Mouse (Mus musculus) neural tube, embryonic 14.5 days (tissue): Measurements from ENCODE around the gene Tspan9. TPM values are rescaled to one million over a fixed set of nuclear protein-coding genes. Genes with fewer than 3 reads are reported as not detected.

Source experiments
- ATAC-seq: fragments of 200-750 bp; cut with Nextera tagmentation; 2 replicates; pipeline ENCODE4 v1.8.0; 2017; ENCODE audit warnings: low read depth, mild to moderate bottlenecking, moderate TSS enrichment, moderate library complexity
- H3K27ac ChIP-seq: fragments of 300-500 bp; sonication (generic); 2 replicates; pipeline ENCODE4 v1.5.1; 2014; ENCODE audit warnings: low read depth, mild to moderate bottlenecking, control low read depth, low read length, moderate library complexity, mixed read lengths
- H3K27me3 ChIP-seq: fragments of 300-500 bp; sonication (generic); 2 replicates; pipeline ENCODE4 v1.6.1; 2014; ENCODE audit warnings: low read length; ENCODE audit not compliant: control insufficient read depth, insufficient read depth
- H3K36me3 ChIP-seq: fragments of 300-500 bp; sonication (generic); 2 replicates; pipeline ENCODE4 v1.6.1; 2014; ENCODE audit warnings: low read length, mixed read lengths; ENCODE audit not compliant: control insufficient read depth, insufficient read depth
- H3K4me1 ChIP-seq: fragments of 300-500 bp; sonication (generic); 2 replicates; pipeline ENCODE4 v1.6.1; 2014; ENCODE audit warnings: low read length; ENCODE audit not compliant: control insufficient read depth, insufficient read depth
- H3K4me2 ChIP-seq: fragments of 300-500 bp; sonication (generic); 2 replicates; pipeline ENCODE4 v1.6.1; 2014; ENCODE audit warnings: mild to moderate bottlenecking, low read depth, low read length, control low read depth
- H3K4me3 ChIP-seq: fragments of 300-500 bp; sonication (generic); 2 replicates; pipeline ENCODE4 v1.5.1; 2014; ENCODE audit warnings: low read depth, low read length, control low read depth, mixed read lengths
- H3K9ac ChIP-seq: fragments of 300-500 bp; sonication (generic); replicated peaks from 2 replicates; pipeline ENCODE4 v1.6.1; 2014; ENCODE audit warnings: low read depth, mild to moderate bottlenecking, control low read depth, low read length, mixed read lengths
- H3K9me3 ChIP-seq: fragments of 300-500 bp; sonication (generic); 2 replicates; pipeline ENCODE4 v1.6.1; 2016; ENCODE audit warnings: low read length; ENCODE audit not compliant: control insufficient read depth
- WGBS: fragments of 180-500 bp; shearing (Covaris S2); extraction: QIAGEN DNeasy Blood & Tissue Kit; methylation state at CpG from one replicate; pipeline ENCODE4 v1.1.7; 2014; 5-methylcytosine and 5-hydroxymethylcytosine counted together
- polyA plus RNA-seq: library from polyadenylated mRNA; unstranded; fragments of >200 nt; fragmentation: Nextera tagmentation; extraction: Ambion mirVana; gene quantifications from 2 replicates; pipeline ENCODE4 v1.2.1, GENCODE M21; 2014

The Tspan9 gene
- polyA plus RNA-seq, 1 experiment from 2014 or later = 32.1 TPM

DNA sequence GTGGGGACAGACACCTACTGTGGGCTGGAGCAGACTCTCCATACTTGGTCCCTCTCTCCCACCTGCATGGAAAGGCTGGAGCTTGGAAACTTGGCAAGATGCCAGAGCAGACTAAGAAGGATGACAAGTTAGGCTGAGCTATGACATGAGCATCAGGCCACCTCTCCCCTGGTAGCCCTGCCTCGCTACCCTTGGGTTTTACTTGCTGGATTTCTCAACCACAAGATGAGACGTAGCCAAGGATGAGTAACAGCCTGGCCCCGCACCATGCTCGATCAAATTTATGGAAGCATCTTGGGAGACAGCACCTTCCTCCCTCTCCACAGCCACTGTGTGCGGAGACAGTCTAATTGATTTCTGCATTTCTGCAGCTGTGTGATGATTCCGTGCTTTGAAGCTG, 28.3 kb downstream of the Tspan9 start:
- Histone ChIP-seq H3K9me3 (no peaks in the 10 kb centered on the region), H3K9ac (no peak overlapping the region), H3K4me1 (peaks cover 12% of the 10 kb centered on the region; the same call in 1 of the 2 replicates), H3K4me2 (no peak overlapping the region), H3K36me3 (no peaks in the 10 kb centered on the region), H3K4me3 (no peak overlapping the region), H3K27ac (no peak overlapping the region), H3K27me3 (no peaks in the 10 kb centered on the region)
- 58% methylated on average over 6 of the region's 6 CpGs for WGBS
- no peak for ATAC-seq

GRCm38 (mm10) chr6:128112605-128113004, 30.8 kb downstream of the Tspan9 start:
- Histone ChIP-seq H3K9me3 (no peaks in the 10 kb centered on the region), H3K27ac (no peak overlapping the region), H3K4me3 (no peak overlapping the region), H3K9ac (no peak overlapping the region), H3K4me1 (peaks cover 12% of the 10 kb centered on the region; the same call in 1 of the 2 replicates), H3K36me3 (no peaks in the 10 kb centered on the region), H3K4me2 (no peak overlapping the region), H3K27me3 (no peaks in the 10 kb centered on the region)
- WGBS = 7% methylated on average over 2 of the region's 3 CpGs
- no peak for ATAC-seq

DNA sequence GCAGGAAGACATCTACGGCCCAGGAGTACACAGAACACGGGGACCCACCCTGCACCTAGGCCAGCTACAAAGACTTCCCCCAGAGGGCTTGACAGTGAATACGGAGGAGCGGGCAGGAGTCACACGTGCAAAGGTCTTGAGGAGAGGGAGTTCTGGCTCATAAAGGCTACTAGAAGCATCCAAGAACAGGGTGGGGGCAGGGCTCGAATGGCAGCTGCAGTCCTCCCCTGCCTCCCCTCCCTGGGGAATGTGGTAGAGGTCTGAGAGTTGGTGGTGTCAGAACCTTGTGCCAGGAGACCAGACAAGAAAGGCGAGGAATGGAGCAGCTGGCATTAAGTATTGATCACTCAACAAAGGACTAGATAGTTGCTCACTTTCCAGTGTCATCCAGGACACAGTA, 31.6 kb downstream of the Tspan9 start:
- no peak overlapping the region for H3K9ac ChIP-seq
- ATAC-seq = no peak

DNA sequence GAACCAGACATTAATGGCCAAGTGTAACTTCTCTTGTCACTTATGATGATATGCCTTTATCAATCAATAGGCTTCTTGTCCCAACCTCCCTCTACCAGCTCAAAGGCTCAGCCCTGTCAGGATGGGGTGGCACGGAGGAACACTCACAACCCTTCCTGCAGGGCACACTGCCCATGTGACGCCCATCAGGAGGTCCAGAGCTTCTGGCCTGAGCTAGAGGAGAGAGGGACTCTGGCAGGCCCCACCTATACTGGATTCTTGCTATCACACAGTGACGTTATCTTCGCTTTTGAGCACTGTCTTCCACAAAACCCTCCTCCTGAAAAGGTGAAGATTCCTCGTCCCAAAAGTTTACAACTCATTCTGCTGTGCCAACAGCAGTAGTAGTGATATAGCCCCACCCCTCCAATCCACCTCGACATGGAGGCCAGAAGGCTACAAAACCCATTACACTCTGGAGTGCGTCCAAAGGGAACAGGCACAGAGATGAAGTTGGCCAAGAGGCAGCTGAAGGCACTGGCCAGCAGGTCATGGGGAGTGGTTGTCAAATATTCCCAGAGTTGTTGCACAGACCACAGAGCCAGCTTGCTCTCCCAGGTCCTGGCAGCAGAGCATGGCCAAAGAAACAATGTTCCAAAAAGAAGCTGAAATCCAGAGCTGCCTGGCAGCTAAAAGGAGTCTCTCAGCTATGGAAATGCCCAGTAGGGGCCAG, 34.9 kb downstream of the Tspan9 start:
- Histone ChIP-seq H3K27me3 (no peaks in the 10 kb centered on the region), H3K9ac (no peak overlapping the region), H3K9me3 (no peaks in the 10 kb centered on the region), H3K36me3 (no peaks in the 10 kb centered on the region), H3K4me1 (peaks cover 18% of the 10 kb centered on the region), H3K4me2 (no peak overlapping the region), H3K4me3 (no peak overlapping the region), H3K27ac (no peak overlapping the region)
- ATAC-seq = no peak
- WGBS = 81% methylated on average over 7 of the region's 7 CpGs

More for the DNA sequence above, 31.6 kb downstream of the Tspan9 start:
- H3K4me3 ChIP-seq = no peak overlapping the region
- 63% methylated on average over 7 of the region's 7 CpGs for WGBS
- H3K27ac ChIP-seq = no peak overlapping the region
- H3K4me1 ChIP-seq = peaks cover 12% of the 10 kb centered on the region; the same call in 1 of the 2 replicates
- no peaks in the 10 kb centered on the region for H3K36me3 ChIP-seq
- no peaks in the 10 kb centered on the region for H3K27me3 ChIP-seq
- H3K4me2 ChIP-seq = no peak overlapping the region
- no peaks in the 10 kb centered on the region for H3K9me3 ChIP-seq

DNA sequence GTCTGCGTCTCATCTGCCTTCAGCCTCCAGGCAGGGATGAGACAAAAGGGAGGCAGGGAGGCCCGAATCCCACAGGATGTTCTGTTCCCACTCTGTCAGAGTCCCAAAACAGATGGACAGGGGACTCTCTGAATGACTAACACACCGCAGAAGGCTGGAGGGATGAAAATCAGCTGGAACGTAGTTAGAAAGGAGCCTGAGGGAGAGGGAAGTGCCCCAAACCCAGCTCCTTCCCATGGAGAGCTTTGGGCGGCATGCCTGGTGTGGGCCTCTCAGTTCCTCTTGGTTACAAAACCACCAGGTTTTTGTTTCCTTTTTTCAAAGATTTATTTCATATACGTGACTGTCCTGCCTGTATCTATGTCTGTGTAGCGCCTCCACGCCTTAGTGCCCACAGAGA, 35.7 kb downstream of the Tspan9 start:
- Histone ChIP-seq H3K4me3 (no peak overlapping the region), H3K27ac (no peak overlapping the region)
- ATAC-seq = no peak

DNA sequence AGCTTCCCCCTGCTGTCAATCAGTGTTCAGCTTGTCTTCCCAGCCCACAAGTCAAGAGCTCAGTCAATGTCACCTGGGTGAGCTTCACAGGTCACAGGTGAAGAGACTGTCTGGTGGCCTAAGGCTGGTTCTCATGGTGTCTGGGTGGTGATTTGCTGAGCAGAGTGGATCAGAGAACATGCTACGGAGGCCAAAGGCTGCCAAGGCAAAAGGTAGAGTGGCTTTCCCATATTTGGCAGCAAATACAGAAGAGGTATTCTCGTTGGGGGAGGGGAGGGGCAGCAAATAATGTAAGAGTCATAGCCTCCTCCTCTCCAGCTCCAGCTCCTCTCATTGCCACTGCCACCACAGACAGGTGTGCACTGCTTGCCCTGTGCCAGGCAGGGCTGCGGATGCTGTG, 37.2 kb downstream of the Tspan9 start:
- peaks cover 6% of the 10 kb centered on the region; the same call in 1 of the 2 replicates for H3K4me1 ChIP-seq
- H3K4me3 ChIP-seq = no peak overlapping the region
- no peak overlapping the region for H3K4me2 ChIP-seq
- no peak for ATAC-seq
- H3K27me3 ChIP-seq = no peaks in the 10 kb centered on the region
- H3K9ac ChIP-seq = no peak overlapping the region
- no peaks in the 10 kb centered on the region for H3K9me3 ChIP-seq
- no peak overlapping the region for H3K27ac ChIP-seq
- WGBS = 84% methylated on average over 3 of the region's 3 CpGs
- no peaks in the 10 kb centered on the region for H3K36me3 ChIP-seq

More for the DNA sequence above, 35.7 kb downstream of the Tspan9 start:
- no peak overlapping the region for H3K4me2 ChIP-seq
- no peaks in the 10 kb centered on the region for H3K9me3 ChIP-seq
- WGBS = 51% methylated on average over 8 of the region's 8 CpGs
- no peak overlapping the region for H3K9ac ChIP-seq
- H3K4me1 ChIP-seq = peaks cover 15% of the 10 kb centered on the region
- no peaks in the 10 kb centered on the region for H3K36me3 ChIP-seq
- no peaks in the 10 kb centered on the region for H3K27me3 ChIP-seq

- H3K36me3 ChIP-seq = no peaks in the 10 kb centered on the region
- H3K4me1 ChIP-seq = peaks cover 6% of the 10 kb centered on the region; the same call in 1 of the 2 replicates
- H3K9ac ChIP-seq = no peak overlapping the region
- 75% methylated on average over 7 of the region's 7 CpGs for WGBS
- ATAC-seq = no peak
- no peak overlapping the region for H3K4me2 ChIP-seq
- H3K27ac ChIP-seq = no peak overlapping the region
- H3K4me3 ChIP-seq = no peak overlapping the region
- H3K9me3 ChIP-seq = no peaks in the 10 kb centered on the region
- no peaks in the 10 kb centered on the region for H3K27me3 ChIP-seq
Observed at GRCm38 (mm10) chr6:128104712-128105324, 38.6 kb downstream of the Tspan9 start.

DNA sequence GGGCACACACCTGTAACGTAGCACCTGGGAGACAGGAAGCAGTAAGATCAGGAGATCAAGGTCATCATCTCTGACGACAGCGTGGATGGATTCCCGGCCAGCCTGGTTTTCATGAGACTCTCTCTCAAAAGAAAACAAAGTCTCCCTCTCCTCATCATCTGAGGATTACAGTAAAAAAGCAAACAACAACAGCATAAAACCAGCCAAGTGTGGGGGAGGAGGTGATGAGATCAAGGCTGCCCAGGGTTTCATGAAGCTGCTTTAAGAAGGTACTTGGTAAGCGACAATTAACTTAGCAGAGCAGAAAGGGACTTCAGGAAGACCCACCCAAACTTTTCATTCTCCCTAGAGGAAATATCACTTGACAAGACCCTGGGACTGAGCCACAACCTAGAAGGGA, 39.5 kb downstream of the Tspan9 start:
- Histone ChIP-seq H3K9ac (no peak overlapping the region), H3K4me1 (peaks cover 6% of the 10 kb centered on the region; the same call in 1 of the 2 replicates), H3K4me2 (no peak overlapping the region), H3K4me3 (no peak overlapping the region), H3K9me3 (no peaks in the 10 kb centered on the region), H3K27me3 (no peaks in the 10 kb centered on the region), H3K36me3 (no peaks in the 10 kb centered on the region), H3K27ac (no peak overlapping the region)
- WGBS = 86% methylated on average over 5 of the region's 5 CpGs
- no peak for ATAC-seq

- ATAC-seq = no peak; the same call in 1 of the 2 replicates
- H3K9ac ChIP-seq = no peak overlapping the region
- no peak overlapping the region for H3K4me3 ChIP-seq
- H3K4me1 ChIP-seq = peaks cover 6% of the 10 kb centered on the region; the same call in 1 of the 2 replicates
- H3K27ac ChIP-seq = no peak overlapping the region
- H3K4me2 ChIP-seq = no peak overlapping the region
- no peaks in the 10 kb centered on the region for H3K36me3 ChIP-seq
- H3K27me3 ChIP-seq = no peaks in the 10 kb centered on the region
- H3K9me3 ChIP-seq = no peaks in the 10 kb centered on the region
- WGBS = 42% methylated on average over 6 of the region's 6 CpGs
Observed at GRCm38 (mm10) chr6:128102296-128102999, 40.9 kb downstream of the Tspan9 start.
